Mouse (Mus musculus): ENCODE measurements around the gene Rnf151. TPM values are rescaled to one million over a fixed set of nuclear protein-coding genes. Genes with fewer than 3 reads are reported as not detected.
A peak's percentile ranks its signal among the peaks of the same experiment; 100 is the strongest.

Gene Rnf151
- total and polyA plus RNA-seq, 2 experiments from 2014 or later = not detected

DNA sequence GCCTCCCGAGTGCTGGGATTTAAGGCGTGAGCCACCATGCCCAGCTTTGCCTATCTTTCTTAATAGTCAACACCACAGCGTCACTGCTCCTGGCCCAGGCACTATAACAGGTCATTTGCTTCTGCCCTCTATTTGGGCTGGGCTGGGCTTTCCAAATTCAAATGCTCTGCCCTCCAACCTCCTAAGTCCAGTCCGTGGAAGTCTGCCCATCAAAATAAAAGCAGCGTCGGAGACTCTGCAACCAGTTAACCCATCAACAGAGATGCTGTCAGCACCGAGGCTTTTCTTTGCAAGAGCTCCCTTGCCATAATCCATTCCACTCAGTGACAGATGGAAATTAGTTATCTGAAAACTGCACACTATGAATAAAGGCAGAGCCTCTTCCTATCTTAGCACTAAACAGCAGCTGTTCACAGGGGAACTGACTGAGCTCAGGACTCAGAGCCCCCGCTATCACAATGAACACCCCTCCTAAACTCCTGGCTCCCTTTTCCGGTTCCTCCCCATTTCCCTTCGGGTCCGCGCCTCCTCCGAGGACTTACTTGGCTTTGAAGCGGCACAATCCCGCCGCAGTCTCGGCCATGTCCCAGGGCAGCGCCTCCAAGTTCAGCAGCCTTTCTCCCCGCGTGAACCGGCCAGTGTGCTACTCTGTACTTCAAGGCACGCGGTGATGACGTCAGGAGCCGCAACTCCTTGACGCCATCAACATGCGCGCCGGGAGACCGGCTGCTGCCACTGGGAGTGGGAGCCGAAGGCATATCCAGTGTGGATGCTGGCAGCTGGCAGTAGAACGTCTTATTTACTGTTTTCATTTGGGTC lies 10.7 kb downstream of the Rnf151 start, which contains the start of gene Tbl3:
Tbl3 (minus strand) TSS at position 679 of the 819 bp plus-strand sequence.
- peak within 1 kb of the TSS; percentile 68 for H3K9ac ChIP-seq (replicated peaks; ENCODE audit: low read length, poor library complexity, severe bottlenecking)
- peak within 1 kb of the TSS; percentile 66 for H3K4me2 ChIP-seq (ENCODE audit: low read depth, low read length, poor library complexity, severe bottlenecking)
- no peaks in the 10 kb centered on the region for H3K27me3 ChIP-seq (ENCODE audit: insufficient read depth, low read length)
- peak within 1 kb of the TSS; percentile 77 for H3K27ac ChIP-seq (ENCODE audit: low read depth, low read length)
- H3K36me3 ChIP-seq (ENCODE audit: insufficient read depth, low read length) = peaks cover 24% of the 10 kb centered on the region
- TF ChIP-seq CTCF (IDR thresholded peaks at IDR 0.05) = no peak; the same call in 1 of the 2 replicates
- peak within 1 kb of the TSS; percentile 72 for H3K4me3 ChIP-seq (ENCODE audit: low read depth, low read length)
- 3% methylated on average over 32 of the region's 32 CpGs for WGBS
- no peaks in the 10 kb centered on the region for H3K9me3 ChIP-seq (ENCODE audit: low read length)
- DNase-seq (ENCODE audit: low spot score) (peak; percentile 97), ATAC-seq (ENCODE audit: low FRiP score) (peak; percentile 89)
- H3K4me1 ChIP-seq (ENCODE audit: insufficient read depth, low read length) = no peaks in the 10 kb centered on the region

DNA sequence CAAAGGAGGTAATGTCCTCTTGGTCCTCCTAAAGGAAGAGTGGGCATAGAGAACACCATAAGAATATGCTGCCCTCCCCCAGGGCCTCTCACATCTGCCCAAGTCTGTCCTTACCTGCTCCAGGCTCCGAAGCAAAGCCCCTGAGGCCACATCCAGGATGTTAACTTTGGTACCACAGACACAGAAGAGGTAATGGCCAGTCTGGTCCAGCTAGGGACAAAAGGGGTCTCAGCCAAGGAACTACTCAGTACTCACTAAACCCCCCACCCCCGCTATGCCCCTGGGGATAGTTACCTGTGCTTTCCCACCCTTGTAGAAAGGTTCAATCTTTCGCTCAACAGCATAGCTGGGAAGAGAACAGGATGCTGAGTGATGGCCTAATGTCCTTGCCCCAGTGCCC lies 12.0 kb downstream of the Rnf151 start:
- DNase-seq (ENCODE audit: low spot score) = no peak
- WGBS = 95% methylated on average over 3 of the region's 3 CpGs
- no peak for ATAC-seq (ENCODE audit: low FRiP score)
- Histone ChIP-seq H3K9me3 (ENCODE audit: low read length) (no peaks in the 10 kb centered on the region), H3K9ac (replicated peaks; ENCODE audit: low read length, poor library complexity, severe bottlenecking) (no peak overlapping the region), H3K27ac (ENCODE audit: low read depth, low read length) (no peak overlapping the region), H3K36me3 (ENCODE audit: insufficient read depth, low read length) (peaks cover 38% of the 10 kb centered on the region), H3K4me1 (ENCODE audit: insufficient read depth, low read length) (no peaks in the 10 kb centered on the region), H3K4me2 (ENCODE audit: low read depth, low read length, poor library complexity, severe bottlenecking) (no peak overlapping the region), H3K4me3 (ENCODE audit: low read depth, low read length) (no peak overlapping the region), H3K27me3 (ENCODE audit: insufficient read depth, low read length) (no peaks in the 10 kb centered on the region)
- no peak for TF ChIP-seq CTCF (IDR thresholded peaks at IDR 0.05)

DNA sequence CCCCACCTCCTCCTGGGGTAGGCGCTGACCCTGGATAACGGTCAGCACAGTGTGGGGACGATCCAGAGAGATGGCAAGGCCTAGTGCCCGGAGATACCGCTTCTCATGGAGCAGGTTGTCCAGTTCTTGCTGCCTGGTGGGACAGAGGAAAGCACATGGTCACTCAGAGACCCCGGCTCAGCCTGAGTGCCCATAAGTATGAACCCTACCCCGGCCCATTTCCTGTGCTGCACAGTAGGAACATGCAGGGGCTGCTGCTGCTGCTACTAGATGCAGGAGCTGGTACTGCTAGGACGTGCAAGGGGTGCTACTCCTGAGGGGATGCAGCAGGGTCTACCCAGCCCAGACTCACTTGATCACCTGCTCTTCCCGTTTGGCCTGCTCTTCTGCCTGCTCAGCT lies 16.6 kb downstream of the Rnf151 start:
- Histone ChIP-seq H3K36me3 (ENCODE audit: insufficient read depth, low read length) (peaks cover 51% of the 10 kb centered on the region), H3K4me2 (ENCODE audit: low read depth, low read length, poor library complexity, severe bottlenecking) (no peak overlapping the region), H3K4me3 (ENCODE audit: low read depth, low read length) (no peak overlapping the region), H3K27ac (ENCODE audit: low read depth, low read length) (no peak overlapping the region), H3K4me1 (ENCODE audit: insufficient read depth, low read length) (no peaks in the 10 kb centered on the region), H3K9me3 (ENCODE audit: low read length) (no peaks in the 10 kb centered on the region), H3K9ac (replicated peaks; ENCODE audit: low read length, poor library complexity, severe bottlenecking) (no peak overlapping the region), H3K27me3 (ENCODE audit: insufficient read depth, low read length) (no peaks in the 10 kb centered on the region)
- no peak for ATAC-seq (ENCODE audit: low FRiP score)
- DNase-seq (ENCODE audit: low spot score) = no peak
- TF ChIP-seq CTCF (IDR thresholded peaks at IDR 0.05) = no peak
- 90% methylated on average over 9 of the region's 9 CpGs for WGBS

DNA sequence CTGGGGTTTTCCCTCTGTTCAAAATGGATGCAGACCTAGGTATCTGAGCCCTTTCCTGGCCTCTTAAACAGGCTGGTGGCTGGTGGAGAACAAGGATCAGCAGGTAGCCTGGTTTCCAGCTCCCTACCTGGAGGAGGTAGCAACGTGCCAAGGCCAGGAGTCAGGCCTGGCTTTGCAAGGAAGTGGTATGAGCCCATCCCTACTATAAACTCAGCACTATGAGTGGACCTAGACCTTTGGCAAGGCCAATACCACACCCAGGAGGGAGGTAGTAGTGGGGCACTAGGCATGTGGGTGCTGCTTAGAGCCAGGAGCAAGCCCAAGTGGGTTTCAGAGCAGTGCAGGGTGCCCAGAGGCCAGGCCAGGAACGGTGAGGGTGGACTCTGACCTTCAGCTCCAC lies 18.4 kb downstream of the Rnf151 start:
- TF ChIP-seq CTCF (IDR thresholded peaks at IDR 0.05) = no peak
- 72% methylated on average over 2 of the region's 2 CpGs for WGBS
- H3K9ac ChIP-seq (replicated peaks; ENCODE audit: low read length, poor library complexity, severe bottlenecking) = no peak overlapping the region
- H3K36me3 ChIP-seq (ENCODE audit: insufficient read depth, low read length) = peaks cover 41% of the 10 kb centered on the region
- H3K4me3 ChIP-seq (ENCODE audit: low read depth, low read length) = no peak overlapping the region
- H3K27ac ChIP-seq (ENCODE audit: low read depth, low read length) = no peak overlapping the region
- ATAC-seq (ENCODE audit: low FRiP score) (no peak), DNase-seq (ENCODE audit: low spot score) (no peak)
- H3K4me2 ChIP-seq (ENCODE audit: low read depth, low read length, poor library complexity, severe bottlenecking) = no peak overlapping the region
- no peaks in the 10 kb centered on the region for H3K27me3 ChIP-seq (ENCODE audit: insufficient read depth, low read length)
- no peaks in the 10 kb centered on the region for H3K9me3 ChIP-seq (ENCODE audit: low read length)
- H3K4me1 ChIP-seq (ENCODE audit: insufficient read depth, low read length) = 0 out of 2 replicates have a peak, but pooled peaks cover 3% of the 10 kb centered on the region

DNA sequence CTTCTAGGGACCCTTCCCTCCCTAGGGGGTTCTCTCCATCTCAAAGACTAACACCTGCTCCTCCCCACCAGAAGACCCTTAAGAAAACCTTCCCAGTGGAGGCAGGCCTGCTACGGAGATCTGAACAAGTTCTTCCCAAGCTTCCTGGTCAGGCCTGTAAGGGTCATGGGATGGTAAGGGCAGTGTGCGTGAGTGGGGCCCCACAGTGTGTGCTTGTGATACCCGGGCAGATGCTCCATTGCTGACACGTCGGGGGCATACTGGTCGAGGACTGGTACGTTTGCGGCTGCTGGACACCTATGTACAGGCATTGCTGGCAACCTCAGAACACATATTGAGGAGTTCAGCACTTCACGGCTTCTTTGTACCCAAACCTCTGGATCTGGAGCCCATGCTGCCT lies 19.1 kb downstream of the Rnf151 start:
- H3K27ac ChIP-seq (ENCODE audit: low read depth, low read length) = no peak overlapping the region
- no peak overlapping the region for H3K4me2 ChIP-seq (ENCODE audit: low read depth, low read length, poor library complexity, severe bottlenecking)
- TF ChIP-seq CTCF (IDR thresholded peaks at IDR 0.05) = no peak
- ATAC-seq (ENCODE audit: low FRiP score) = no peak
- no peak overlapping the region for H3K4me3 ChIP-seq (ENCODE audit: low read depth, low read length)
- no peaks in the 10 kb centered on the region for H3K9me3 ChIP-seq (ENCODE audit: low read length)
- 66% methylated on average over 9 of the region's 9 CpGs for WGBS
- no peak overlapping the region for H3K9ac ChIP-seq (replicated peaks; ENCODE audit: low read length, poor library complexity, severe bottlenecking)
- no peak for DNase-seq (ENCODE audit: low spot score)
- H3K27me3 ChIP-seq (ENCODE audit: insufficient read depth, low read length) = no peaks in the 10 kb centered on the region
- peaks cover 34% of the 10 kb centered on the region for H3K36me3 ChIP-seq (ENCODE audit: insufficient read depth, low read length)
- 0 out of 2 replicates have a peak, but pooled peaks cover 3% of the 10 kb centered on the region for H3K4me1 ChIP-seq (ENCODE audit: insufficient read depth, low read length)

DNA sequence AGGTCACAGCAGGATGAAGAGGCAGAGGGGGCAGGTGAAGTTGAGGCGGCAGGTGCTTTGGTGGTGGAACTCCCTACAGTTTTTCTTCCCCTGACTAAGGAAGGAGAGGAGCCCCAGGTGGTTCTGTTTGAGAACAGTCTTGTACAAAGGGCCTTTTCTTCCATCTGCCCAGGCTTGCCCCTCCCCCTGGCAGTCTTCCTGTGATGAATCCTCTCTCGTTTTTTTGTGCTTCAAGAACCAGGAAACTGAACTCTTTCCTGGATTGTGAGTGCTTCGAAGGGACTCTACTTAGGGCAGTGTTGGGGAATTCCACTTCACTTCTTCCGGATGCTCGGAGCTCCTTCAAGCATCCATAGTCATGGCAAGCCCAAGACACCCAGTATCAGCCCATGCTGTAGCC lies 19.9 kb downstream of the Rnf151 start:
- no peak overlapping the region for H3K4me2 ChIP-seq (ENCODE audit: low read depth, low read length, poor library complexity, severe bottlenecking)
- no peak overlapping the region for H3K9ac ChIP-seq (replicated peaks; ENCODE audit: low read length, poor library complexity, severe bottlenecking)
- H3K4me1 ChIP-seq (ENCODE audit: insufficient read depth, low read length) = 0 out of 2 replicates have a peak, but pooled peaks cover 3% of the 10 kb centered on the region
- no peak overlapping the region for H3K27ac ChIP-seq (ENCODE audit: low read depth, low read length)
- H3K27me3 ChIP-seq (ENCODE audit: insufficient read depth, low read length) = no peaks in the 10 kb centered on the region
- no peaks in the 10 kb centered on the region for H3K9me3 ChIP-seq (ENCODE audit: low read length)
- no peak for ATAC-seq (ENCODE audit: low FRiP score)
- no peak for TF ChIP-seq CTCF (IDR thresholded peaks at IDR 0.05)
- no peak overlapping the region for H3K4me3 ChIP-seq (ENCODE audit: low read depth, low read length)
- H3K36me3 ChIP-seq (ENCODE audit: insufficient read depth, low read length) = peaks cover 34% of the 10 kb centered on the region
- WGBS = 22% methylated on average over 5 of the region's 5 CpGs
- DNase-seq (ENCODE audit: low spot score) = no peak
